Mouse (Mus musculus): ENCODE data around the gene Sorbs1. TPM values are rescaled to one million over a fixed set of nuclear protein-coding genes. Genes with fewer than 3 reads are reported as not detected.
A peak's percentile ranks its signal among the peaks of the same experiment; 100 is the strongest.

Sorbs1 gene
- total RNA-seq, 2 experiments from 2014 or later = 93.0 to 278 TPM

GRCm38 (mm10) chr19:40410511-40410910 is 103.1 kb downstream of the Sorbs1 start:
- DNase-seq (ENCODE audit: low spot score in 2 of 2) = no peak

- DNase-seq (ENCODE audit: low spot score in 2 of 2) = no peak
These were observed 103.5 kb downstream of the Sorbs1 start for GRCm38 (mm10) chr19:40410109-40410508.

- no peak for DNase-seq (ENCODE audit: low spot score in 2 of 2)
These were observed 104.0 kb downstream of the Sorbs1 start for GRCm38 (mm10) chr19:40409500-40410035.

GRCm38 (mm10) chr19:40407186-40407585 is 106.4 kb downstream of the Sorbs1 start:
- no peak for DNase-seq (ENCODE audit: low spot score in 2 of 2)

GRCm38 (mm10) chr19:40406661-40407060 is 106.9 kb downstream of the Sorbs1 start:
- DNase-seq (ENCODE audit: low spot score in 2 of 2) = no peak

GRCm38 (mm10) chr19:40405808-40406207 is 107.8 kb downstream of the Sorbs1 start:
- DNase-seq (ENCODE audit: low spot score in 2 of 2) = no peak

GRCm38 (mm10) chr19:40404582-40404981 is 109.0 kb downstream of the Sorbs1 start:
- DNase-seq (ENCODE audit: low spot score in 2 of 2) = no peak

GRCm38 (mm10) chr19:40403999-40404398 is 109.6 kb downstream of the Sorbs1 start:
- no peak for DNase-seq (ENCODE audit: low spot score in 2 of 2)

- DNase-seq (ENCODE audit: low spot score in 2 of 2) = no peak
These were observed 111.2 kb downstream of the Sorbs1 start for GRCm38 (mm10) chr19:40402155-40402963.

GRCm38 (mm10) chr19:40401213-40401612 is 112.4 kb downstream of the Sorbs1 start:
- peak in 1 of 2 experiments; percentile 52 for DNase-seq (ENCODE audit: low spot score in 2 of 2)

- DNase-seq (ENCODE audit: low spot score in 2 of 2) = no peak
These were observed 113.1 kb downstream of the Sorbs1 start for GRCm38 (mm10) chr19:40400426-40401030.

- DNase-seq (ENCODE audit: low spot score in 2 of 2) = no peak
These were observed 117.6 kb downstream of the Sorbs1 start for GRCm38 (mm10) chr19:40395757-40396661.

GRCm38 (mm10) chr19:40395321-40395695 is 118.3 kb downstream of the Sorbs1 start:
- DNase-seq (ENCODE audit: low spot score in 2 of 2) = no peak

- no peak for DNase-seq (ENCODE audit: low spot score in 2 of 2)
These were observed 118.8 kb downstream of the Sorbs1 start for GRCm38 (mm10) chr19:40394555-40395320.

GRCm38 (mm10) chr19:40392795-40393392 is 120.7 kb downstream of the Sorbs1 start:
- DNase-seq (ENCODE audit: low spot score in 2 of 2) = no peak

GRCm38 (mm10) chr19:40391469-40391868 is 122.1 kb downstream of the Sorbs1 start:
- peak; percentile 87 for DNase-seq (ENCODE audit: low spot score in 2 of 2)

- DNase-seq (ENCODE audit: low spot score in 2 of 2) = no peak
These were observed 126.7 kb downstream of the Sorbs1 start for GRCm38 (mm10) chr19:40386916-40387315.

- no peak for DNase-seq (ENCODE audit: low spot score in 2 of 2)
These were observed 128.2 kb downstream of the Sorbs1 start for GRCm38 (mm10) chr19:40385334-40385733.

- no peak for DNase-seq (ENCODE audit: low spot score in 2 of 2)
These were observed 129.6 kb downstream of the Sorbs1 start for GRCm38 (mm10) chr19:40383931-40384330.

- DNase-seq (ENCODE audit: low spot score in 2 of 2) = no peak
These were observed 132.9 kb downstream of the Sorbs1 start for GRCm38 (mm10) chr19:40380656-40381055.

All from adrenal gland, adult 18-20 months (tissue).